Comparison of ENCODE assay signal across 24 mouse cellular contexts in the genomic region with DNA sequence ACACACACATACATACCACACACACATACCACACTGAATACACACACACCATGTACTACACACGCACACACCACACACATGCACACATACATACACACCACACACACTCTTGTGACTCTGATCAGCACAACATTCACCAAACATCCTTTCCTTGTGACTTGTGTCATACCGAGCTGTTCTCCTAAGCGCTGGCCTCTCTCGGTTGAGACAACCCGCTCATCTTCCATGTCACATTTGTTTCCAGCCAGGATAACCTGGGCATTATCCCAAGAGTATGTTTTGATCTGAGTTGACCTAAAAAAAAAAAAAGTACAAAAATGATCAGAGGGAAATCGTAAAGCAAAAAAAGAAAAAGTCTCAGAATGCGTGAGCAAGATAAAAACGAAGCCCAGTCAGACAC.
DNase-seq lines count a peak whose midpoint lies in the region; ATAC-seq lines count a peak whose summit lies in the region.
"Had no signal": no experiment of that assay in that cellular context is flagged by ENCODE, and none has a peak within 500 bp of the region (broad histone marks: within the 10 kb centered on the region; RNA-seq: fewer than 3 reads in every experiment).

No protein-coding gene starts in this region.

- no peak overlapping the region for H3K9ac ChIP-seq in hindbrain, embryonic 15.5 days
- no peak overlapping the region for H3K9ac ChIP-seq in hindbrain, embryonic 14.5 days
- no peak overlapping the region for H3K9ac ChIP-seq in midbrain, embryonic 11.5 days (ENCODE audit: low read length)
- no peak overlapping the region for H3K9ac ChIP-seq in midbrain, embryonic 15.5 days
- H3K9ac ChIP-seq: embryonic facial prominence, embryonic 13.5 days; forebrain, embryonic 13.5 days; forebrain, postnatal 0 days; hindbrain, embryonic 13.5 days; intestine, embryonic 15.5 days had no signal

- H3K9me3 ChIP-seq in hindbrain, embryonic 15.5 days: no peaks in the 10 kb centered on the region
- no peaks in the 10 kb centered on the region for H3K9me3 ChIP-seq in hindbrain, embryonic 14.5 days (ENCODE audit: control insufficient read depth, low read length)
- H3K9me3 ChIP-seq in midbrain, embryonic 11.5 days (ENCODE audit: control insufficient read depth, low read length): no peaks in the 10 kb centered on the region
- no peaks in the 10 kb centered on the region for H3K9me3 ChIP-seq in midbrain, embryonic 15.5 days
- H3K9me3 ChIP-seq: embryonic facial prominence, embryonic 10.5 days; embryonic facial prominence, embryonic 13.5 days; forebrain, embryonic 13.5 days; hindbrain, embryonic 13.5 days; intestine, embryonic 15.5 days had no signal

- no peak for DNase-seq in cerebellum, adult 8-10 months
- DNase-seq in hindbrain, embryonic 14.5 days (ENCODE audit: low spot score): no peak
- peak; percentile 64 for DNase-seq in midbrain, embryonic 11.5 days (ENCODE audit: low spot score, missing footprints)
- DNase-seq: adrenal gland, postnatal 10 days; adrenal gland, postnatal 36 days; cerebellum, adult 11-12 months; cerebellum, adult 9-10 months; embryo, embryonic 11 days; forebrain, postnatal 0 days; gastrocnemius, adult 2 months; gastrocnemius, postnatal 14 days; heart, adult 11 months; kidney, adult 11 months had no signal

- H3K27me3 ChIP-seq in hindbrain, embryonic 15.5 days: no peaks in the 10 kb centered on the region
- H3K27me3 ChIP-seq in hindbrain, embryonic 14.5 days (ENCODE audit: control insufficient read depth, insufficient read depth, low read length): no peaks in the 10 kb centered on the region
- no peaks in the 10 kb centered on the region for H3K27me3 ChIP-seq in midbrain, embryonic 11.5 days (ENCODE audit: control insufficient read depth, insufficient read depth, low read length)
- H3K27me3 ChIP-seq in midbrain, embryonic 15.5 days (replicated peaks): no peaks in the 10 kb centered on the region
- H3K27me3 ChIP-seq: embryonic facial prominence, embryonic 13.5 days; forebrain, embryonic 13.5 days; hindbrain, embryonic 13.5 days; intestine, embryonic 15.5 days had no signal

- peak; percentile 83 for ATAC-seq in cerebellum, adult (ENCODE audit: insufficient number of reproducible peaks, low FRiP score, low TSS enrichment)
- ATAC-seq in hindbrain, embryonic 15.5 days (ENCODE audit: low FRiP score, low read depth): 0 out of 2 replicates have a peak, but pooled peaks have one; percentile 15
- no peak; the same call in 1 of the 2 replicates for ATAC-seq in hindbrain, embryonic 14.5 days (ENCODE audit: low FRiP score)
- no peak for ATAC-seq in midbrain, embryonic 11.5 days (ENCODE audit: low FRiP score)
- ATAC-seq in midbrain, embryonic 15.5 days (replicated peaks): no peak
- ATAC-seq: activated CD4-positive, CD25-positive, alpha-beta regulatory T cell, adult 4 months; forebrain, embryonic 13.5 days; forebrain, postnatal 0 days; intestine, embryonic 15.5 days had no signal

- H3K4me3 ChIP-seq in hindbrain, embryonic 15.5 days: no peak overlapping the region
- no peak overlapping the region for H3K4me3 ChIP-seq in hindbrain, embryonic 14.5 days (replicated peaks; ENCODE audit: low read length)
- H3K4me3 ChIP-seq in midbrain, embryonic 11.5 days (ENCODE audit: low read depth, low read length): no peak overlapping the region
- H3K4me3 ChIP-seq in midbrain, embryonic 15.5 days: no peak overlapping the region
- H3K4me3 ChIP-seq: embryonic facial prominence, embryonic 10.5 days; embryonic facial prominence, embryonic 13.5 days; erythroblast, embryonic 14.5 days; forebrain, embryonic 13.5 days; gastrocnemius, adult 2 months; hindbrain, embryonic 13.5 days; intestine, embryonic 15.5 days had no signal

- peaks cover 6% of the 10 kb centered on the region; the same call in 1 of the 2 replicates for H3K36me3 ChIP-seq in hindbrain, embryonic 15.5 days
- peaks cover 16% of the 10 kb centered on the region; the same call in 1 of the 2 replicates for H3K36me3 ChIP-seq in hindbrain, embryonic 14.5 days (replicated peaks; ENCODE audit: control insufficient read depth, insufficient read depth)
- no peaks in the 10 kb centered on the region for H3K36me3 ChIP-seq in midbrain, embryonic 11.5 days (ENCODE audit: control insufficient read depth, insufficient read depth, low read length)
- 0 out of 2 replicates have a peak, but pooled peaks cover 6% of the 10 kb centered on the region for H3K36me3 ChIP-seq in midbrain, embryonic 15.5 days (replicated peaks)
- H3K36me3 ChIP-seq: embryonic facial prominence, embryonic 10.5 days; embryonic facial prominence, embryonic 13.5 days; intestine, embryonic 15.5 days had no signal

- H3K4me1 ChIP-seq in hindbrain, embryonic 15.5 days (replicated peaks): no peaks in the 10 kb centered on the region
- H3K4me1 ChIP-seq in hindbrain, embryonic 14.5 days (replicated peaks; ENCODE audit: control insufficient read depth, insufficient read depth, low read length): no peaks in the 10 kb centered on the region
- H3K4me1 ChIP-seq in midbrain, embryonic 11.5 days (ENCODE audit: control insufficient read depth, insufficient read depth, low read length): no peaks in the 10 kb centered on the region
- no peaks in the 10 kb centered on the region for H3K4me1 ChIP-seq in midbrain, embryonic 15.5 days
- H3K4me1 ChIP-seq: embryonic facial prominence, embryonic 10.5 days; embryonic facial prominence, embryonic 13.5 days; forebrain, embryonic 13.5 days; intestine, embryonic 15.5 days had no signal

- no peak overlapping the region for H3K27ac ChIP-seq in hindbrain, embryonic 15.5 days (replicated peaks)
- H3K27ac ChIP-seq in hindbrain, embryonic 14.5 days: no peak overlapping the region
- no peak overlapping the region for H3K27ac ChIP-seq in midbrain, embryonic 11.5 days (ENCODE audit: low read depth, low read length)
- no peak overlapping the region for H3K27ac ChIP-seq in midbrain, embryonic 15.5 days
- H3K27ac ChIP-seq: embryonic facial prominence, embryonic 10.5 days; embryonic facial prominence, embryonic 13.5 days; forebrain, embryonic 13.5 days; gastrocnemius, adult 2 months; intestine, embryonic 15.5 days had no signal

- H3K4me2 ChIP-seq in hindbrain, embryonic 15.5 days: no peak overlapping the region
- H3K4me2 ChIP-seq in hindbrain, embryonic 14.5 days (replicated peaks): no peak overlapping the region
- no peak overlapping the region for H3K4me2 ChIP-seq in midbrain, embryonic 11.5 days
- no peak overlapping the region for H3K4me2 ChIP-seq in midbrain, embryonic 15.5 days
- H3K4me2 ChIP-seq: embryonic facial prominence, embryonic 13.5 days; forebrain, embryonic 13.5 days; heart, embryonic 11.5 days; hindbrain, embryonic 13.5 days; intestine, embryonic 15.5 days had no signal

- WGBS in hindbrain, embryonic 15.5 days: 88% methylated on average over 8 of the region's 8 CpGs
- WGBS in hindbrain, embryonic 14.5 days: 93% methylated on average over 8 of the region's 8 CpGs
- WGBS in midbrain, embryonic 11.5 days: 93% methylated on average over 8 of the region's 8 CpGs
- 86% methylated on average over 8 of the region's 8 CpGs for WGBS in midbrain, embryonic 15.5 days

Comparison
In these comparisons a context has a peak if more than half of its experiments do, and no peak if none do; other contexts are left out.
1. ATAC-seq: peak in cerebellum, adult (single experiment) and hindbrain, embryonic 15.5 days (single experiment); none in hindbrain, embryonic 14.5 days (single experiment), midbrain, embryonic 11.5 days (single experiment) and midbrain, embryonic 15.5 days (single experiment).